Mouse (Mus musculus) skeletal muscle tissue, postnatal 0 days (tissue): ENCODE measurements around the gene Zfp809. TPM values are rescaled to one million over a fixed set of nuclear protein-coding genes. Genes with fewer than 3 reads are reported as not detected.

Experiments
- polyA plus RNA-seq: library from polyadenylated mRNA; unstranded; fragments of >200 nt; fragmentation: Nextera tagmentation; extraction: Ambion mirVana; gene quantifications from 2 replicates; pipeline ENCODE4 v1.2.1, GENCODE M21; 2015

The Zfp809 gene
- 6.9 and 7.2 TPM in 2 replicates for polyA plus RNA-seq

GRCm38 (mm10) chr9:22225581-22226388 lies at the start of gene Zfp809:
Zfp809 (plus strand) TSS chr9:22225714.

GRCm38 (mm10) chr9:22188025-22188611 lies 37.4 kb upstream of the Zfp809 start, which contains the start of gene Zfp872:
Zfp872 (plus strand) TSS chr9:22188090.

GRCm38 (mm10) chr9:22259184-22260091 lies 33.9 kb downstream of the Zfp809 start, which contains the start of gene Zfp599:
Zfp599 (minus strand) TSS chr9:22259895.

Other genes with a start within 250 kb of the Zfp809 start
- gene Rgl3, start 236.3 kb upstream of the Zfp809 start, polyA plus RNA-seq: 0.27 TPM in 2 replicates
- 0.09 and 0.12 TPM in 2 replicates for gene Ccdc151, start 223.1 kb upstream of the Zfp809 start, polyA plus RNA-seq
- 28.7 and 37.6 TPM in 2 replicates for gene Prkcsh, start 222.9 kb upstream of the Zfp809 start, polyA plus RNA-seq
- not detected in 2 replicates for gene Elavl3, start 173.7 kb upstream of the Zfp809 start, polyA plus RNA-seq
- gene Gm49318, start 154.5 kb upstream of the Zfp809 start, polyA plus RNA-seq: not detected in 2 replicates
- gene Zfp653, start 154.3 kb upstream of the Zfp809 start, polyA plus RNA-seq: 3.8 and 4.5 TPM in 2 replicates
- 40.4 and 43.4 TPM in 2 replicates for gene Ecsit, start 140.3 kb upstream of the Zfp809 start, polyA plus RNA-seq
- 8.7 and 11.2 TPM in 2 replicates for gene Cnn1, start 126.5 kb upstream of the Zfp809 start, polyA plus RNA-seq
- gene Elof1, start 108.5 kb upstream of the Zfp809 start, polyA plus RNA-seq: 69.6 and 81.4 TPM in 2 replicates
- 1.6 and 22.5 TPM in 2 replicates for gene Acp5, start 90.0 kb upstream of the Zfp809 start, polyA plus RNA-seq
- 65.1 and 66.3 TPM in 2 replicates for gene Pigyl, start 68.9 kb upstream of the Zfp809 start, polyA plus RNA-seq
- 0.22 TPM in 1 of 2 replicates, not detected in the other for gene Zfp872, start 37.6 kb upstream of the Zfp809 start, polyA plus RNA-seq
- gene Zfp599, start 34.2 kb downstream of the Zfp809 start, polyA plus RNA-seq: 0.19 and 0.24 TPM in 2 replicates
- 3.2 and 3.8 TPM in 2 replicates for gene Zfp810, start 81.9 kb downstream of the Zfp809 start, polyA plus RNA-seq
- gene Anln, start 163.5 kb downstream of the Zfp809 start, polyA plus RNA-seq: 6.7 and 8.2 TPM in 2 replicates
- 1.2 and 1.6 TPM in 2 replicates for gene 9530077C05Rik, start 185.8 kb downstream of the Zfp809 start, polyA plus RNA-seq
- gene Gm17545, start 228.6 kb downstream of the Zfp809 start, polyA plus RNA-seq: not detected in 2 replicates
- gene Rp9, start 244.0 kb downstream of the Zfp809 start, polyA plus RNA-seq: 50.1 and 50.3 TPM in 2 replicates